Mouse (Mus musculus): ENCODE measurements around the gene Ncaph2.

Gene Ncaph2

DNA sequence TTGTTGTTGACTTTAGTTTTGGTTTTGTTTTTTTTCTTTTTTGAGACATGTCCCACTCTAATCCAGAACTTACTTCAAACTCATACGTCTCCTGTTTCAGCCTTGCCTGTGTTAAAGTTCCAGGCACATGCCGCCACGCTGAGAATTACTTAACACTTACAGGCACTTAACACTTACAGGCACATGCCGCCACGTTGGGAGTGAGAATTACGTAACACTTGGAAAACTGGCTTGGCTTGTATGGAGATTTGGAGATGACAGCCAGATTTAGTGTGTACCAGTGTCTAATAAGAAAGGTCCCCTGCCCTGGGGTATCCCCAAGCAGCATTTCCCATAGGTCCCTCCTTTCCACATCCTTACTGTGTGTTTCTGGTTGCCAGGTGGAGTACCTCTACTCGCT, 7.5 kb downstream of the Ncaph2 start:
- H3K36me3 ChIP-seq (ENCODE audit: control insufficient read depth, insufficient read depth, low read length, poor library complexity, severe bottlenecking) = peaks cover 11% of the 10 kb centered on the region
- H3K27me3 ChIP-seq (ENCODE audit: control insufficient read depth, insufficient read depth, low read length, poor library complexity, severe bottlenecking) = no peaks in the 10 kb centered on the region
- no peak for DNase-seq (ENCODE audit: low read depth, low spot score)

DNA sequence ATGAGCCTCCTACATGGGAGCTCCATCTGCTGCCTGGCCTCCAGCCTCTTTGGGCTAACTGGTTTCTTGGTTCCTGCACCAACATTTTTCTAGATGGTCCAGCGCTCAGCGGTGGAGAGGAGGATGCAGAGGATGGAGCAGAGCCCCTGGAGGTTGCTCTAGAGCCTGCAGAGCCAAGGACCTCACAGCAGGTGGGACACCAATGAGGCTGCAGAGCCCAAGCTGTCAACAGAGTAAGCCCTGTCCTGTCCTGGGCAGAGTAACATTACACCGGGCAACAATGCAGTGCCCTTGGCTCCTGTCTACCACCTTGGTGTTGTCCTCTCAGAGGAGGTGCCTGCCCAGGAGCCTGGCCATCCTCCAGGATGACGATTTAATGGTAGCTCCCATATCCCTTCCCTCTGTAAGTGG, 9.6 kb downstream of the Ncaph2 start:
- no peaks in the 10 kb centered on the region for H3K27me3 ChIP-seq (ENCODE audit: control insufficient read depth, insufficient read depth, low read length, poor library complexity, severe bottlenecking)
- H3K36me3 ChIP-seq (ENCODE audit: control insufficient read depth, insufficient read depth, low read length, poor library complexity, severe bottlenecking) = peaks cover 20% of the 10 kb centered on the region
- DNase-seq (ENCODE audit: low read depth, low spot score) = no peak

- no peak for DNase-seq (ENCODE audit: low read depth, low spot score)
Measured at GRCm38 (mm10) chr15:89372068-89372467, 16.5 kb downstream of the Ncaph2 start.

DNA sequence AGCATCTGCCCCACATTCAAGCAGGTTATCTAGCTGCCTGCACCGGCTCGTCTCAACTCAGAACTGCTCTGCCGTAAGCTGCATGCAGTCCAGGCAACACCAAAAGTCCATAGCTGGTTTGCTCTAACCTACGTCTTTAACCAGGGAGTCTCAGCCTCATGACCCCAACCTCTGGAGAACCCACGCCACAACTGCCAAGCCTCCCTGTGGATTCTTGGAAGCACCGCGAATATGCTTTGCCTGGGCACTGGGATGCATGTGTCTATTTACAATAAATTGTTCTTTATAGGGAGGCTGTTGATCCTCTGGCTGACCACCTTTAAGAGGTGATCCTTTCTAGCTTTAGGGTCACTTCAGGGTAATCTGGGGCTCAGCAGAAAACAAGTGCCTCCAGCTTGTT, 17.0 kb downstream of the Ncaph2 start:
- DNase-seq (ENCODE audit: low read depth, low spot score) = no peak
- Histone ChIP-seq H3K27me3 (ENCODE audit: control insufficient read depth, insufficient read depth, low read length, poor library complexity, severe bottlenecking) (no peaks in the 10 kb centered on the region), H3K36me3 (ENCODE audit: control insufficient read depth, insufficient read depth, low read length, poor library complexity, severe bottlenecking) (peaks cover 8% of the 10 kb centered on the region)

More at GRCm38 (mm10) chr15:89372068-89372467, 16.5 kb downstream of the Ncaph2 start:
- Histone ChIP-seq H3K27me3 (ENCODE audit: control insufficient read depth, insufficient read depth, low read length, poor library complexity, severe bottlenecking) (no peaks in the 10 kb centered on the region), H3K36me3 (ENCODE audit: control insufficient read depth, insufficient read depth, low read length, poor library complexity, severe bottlenecking) (peaks cover 8% of the 10 kb centered on the region)

DNA sequence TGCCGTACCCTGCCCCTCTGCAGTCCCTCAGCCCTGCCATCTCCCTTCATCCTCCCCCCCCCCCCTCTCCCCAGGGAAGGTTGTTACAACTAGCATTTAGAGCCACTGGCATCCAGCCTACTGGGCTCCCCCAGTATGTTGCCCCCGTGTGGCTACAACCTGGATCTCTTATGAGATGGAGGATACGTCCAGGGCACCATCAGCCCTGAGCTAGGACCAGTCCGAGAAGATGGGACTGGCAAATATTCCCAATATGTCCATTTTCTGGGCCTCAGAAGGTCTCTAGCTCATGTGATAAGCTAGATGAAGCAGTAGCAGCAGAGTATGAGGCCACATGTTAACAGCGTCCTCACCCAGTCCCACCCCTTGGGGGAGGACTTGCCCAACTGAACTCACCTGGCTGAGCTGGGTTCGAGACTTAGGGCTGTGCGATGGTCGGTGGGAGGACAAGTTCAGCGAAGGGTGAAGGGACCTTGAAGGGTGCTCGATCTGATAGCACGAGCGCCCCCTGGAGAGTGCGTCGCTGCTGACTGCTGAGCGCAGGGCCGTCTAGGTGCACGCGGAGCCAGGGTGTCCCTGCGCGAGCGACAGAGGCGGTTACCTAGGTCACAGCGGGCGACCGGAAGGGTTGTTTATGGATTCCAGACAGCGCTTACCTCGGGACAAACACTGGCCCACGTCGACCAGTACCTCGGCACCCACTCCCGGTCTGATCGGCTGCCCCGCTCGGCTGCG, 17.7 kb downstream of the Ncaph2 start:
- Histone ChIP-seq H3K36me3 (ENCODE audit: control insufficient read depth, insufficient read depth, low read length, poor library complexity, severe bottlenecking) (peaks cover 8% of the 10 kb centered on the region), H3K27me3 (ENCODE audit: control insufficient read depth, insufficient read depth, low read length, poor library complexity, severe bottlenecking) (no peaks in the 10 kb centered on the region)
- peak; percentile 94 for DNase-seq (ENCODE audit: low read depth, low spot score)

DNA sequence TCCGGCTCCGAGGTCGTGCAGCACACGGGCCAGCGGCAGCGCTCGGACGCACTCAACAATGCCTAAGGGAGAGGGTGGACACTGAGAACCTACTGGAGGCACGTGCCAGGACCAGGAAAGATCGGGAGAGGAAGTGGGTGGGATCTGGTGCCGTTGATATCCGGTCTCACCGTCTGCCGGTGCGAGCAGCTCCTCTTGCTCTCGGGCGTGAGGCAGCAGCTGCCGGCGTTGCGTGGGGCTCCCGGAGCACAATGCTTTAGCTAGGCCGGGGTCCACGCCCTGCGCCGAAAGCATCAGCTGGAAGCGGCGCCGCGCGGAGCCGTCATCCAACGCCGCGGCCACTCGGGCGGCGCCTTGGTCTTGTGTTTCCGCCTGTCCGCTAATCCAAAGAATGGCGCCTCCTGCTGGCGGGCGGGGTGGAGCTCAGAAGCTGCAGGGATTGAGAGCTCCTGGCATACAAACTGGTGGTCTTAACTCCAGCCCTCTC, 18.3 kb downstream of the Ncaph2 start, which contains the start of gene Sco2:
Gene Sco2 (minus strand): TSS at position 85 of the 487 bp plus-strand sequence.
- H3K36me3 ChIP-seq (ENCODE audit: control insufficient read depth, insufficient read depth, low read length, poor library complexity, severe bottlenecking) = peaks cover 8% of the 10 kb centered on the region
- peak; percentile 92 for DNase-seq (ENCODE audit: low read depth, low spot score)

DNA sequence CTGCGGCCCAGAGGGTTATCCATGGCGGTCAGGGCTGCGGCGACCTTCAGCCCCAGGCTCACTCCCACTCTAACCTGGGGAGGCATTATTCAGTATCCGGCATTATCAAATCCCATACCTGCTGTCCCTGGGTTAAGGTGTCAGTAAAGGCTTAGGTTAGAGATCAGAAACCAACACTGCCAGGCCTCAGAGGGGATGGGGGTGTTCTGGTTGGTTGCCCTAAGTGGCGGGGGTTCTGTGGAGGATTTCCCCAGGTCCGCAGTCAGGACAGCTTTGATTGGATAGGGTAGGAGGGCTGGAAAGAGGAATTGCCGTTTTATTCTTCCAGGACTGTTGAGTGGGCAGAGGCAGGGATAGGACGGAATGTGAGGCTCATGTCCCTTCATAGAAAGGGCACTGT, 18.8 kb downstream of the Ncaph2 start:
- Histone ChIP-seq H3K27me3 (ENCODE audit: control insufficient read depth, insufficient read depth, low read length, poor library complexity, severe bottlenecking) (no peaks in the 10 kb centered on the region), H3K36me3 (ENCODE audit: control insufficient read depth, insufficient read depth, low read length, poor library complexity, severe bottlenecking) (peaks cover 5% of the 10 kb centered on the region)
- no peak for DNase-seq (ENCODE audit: low read depth, low spot score)

More for the DNA sequence above, 18.3 kb downstream of the Ncaph2 start, which contains the start of gene Sco2:
- no peaks in the 10 kb centered on the region for H3K27me3 ChIP-seq (ENCODE audit: control insufficient read depth, insufficient read depth, low read length, poor library complexity, severe bottlenecking)

GRCm38 (mm10) chr15:89374801-89375534, 19.4 kb downstream of the Ncaph2 start:
- Histone ChIP-seq H3K27me3 (ENCODE audit: control insufficient read depth, insufficient read depth, low read length, poor library complexity, severe bottlenecking) (no peaks in the 10 kb centered on the region), H3K36me3 (ENCODE audit: control insufficient read depth, insufficient read depth, low read length, poor library complexity, severe bottlenecking) (peaks cover 2% of the 10 kb centered on the region; the same call in 1 of the 2 replicates)
- no peak for DNase-seq (ENCODE audit: low read depth, low spot score)

DNA sequence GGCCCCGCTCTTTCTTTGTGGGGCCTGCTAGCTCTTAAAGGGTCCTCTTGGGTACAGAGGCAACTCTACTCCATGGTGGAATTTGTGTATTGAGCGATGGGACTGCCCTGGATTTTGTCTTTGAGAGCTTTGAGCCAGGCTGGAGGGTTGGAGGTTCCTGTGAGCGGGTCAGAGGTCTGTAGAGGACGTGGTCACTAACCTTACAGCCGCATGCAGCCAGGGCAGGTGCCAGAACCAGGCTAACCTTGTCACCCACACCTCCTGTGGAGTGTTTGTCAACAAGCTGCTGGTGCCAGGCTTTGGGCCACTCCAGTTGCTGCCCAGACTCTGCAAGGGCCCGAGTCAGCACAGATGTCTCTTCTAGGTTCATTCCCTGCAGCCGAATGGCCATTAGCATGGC, 20.5 kb downstream of the Ncaph2 start:
- H3K36me3 ChIP-seq (ENCODE audit: control insufficient read depth, insufficient read depth, low read length, poor library complexity, severe bottlenecking) = no peaks in the 10 kb centered on the region
- no peak for DNase-seq (ENCODE audit: low read depth, low spot score)

GRCm38 (mm10) chr15:89376957-89377356, 21.4 kb downstream of the Ncaph2 start, which contains the start of gene Tymp:
Gene Tymp, minus strand, starts transcription at chr15:89377039.
- Histone ChIP-seq H3K36me3 (ENCODE audit: control insufficient read depth, insufficient read depth, low read length, poor library complexity, severe bottlenecking) (no peaks in the 10 kb centered on the region), H3K27me3 (ENCODE audit: control insufficient read depth, insufficient read depth, low read length, poor library complexity, severe bottlenecking) (no peaks in the 10 kb centered on the region)
- no peak for DNase-seq (ENCODE audit: low read depth, low spot score)

More for the DNA sequence above, 20.5 kb downstream of the Ncaph2 start:
- no peaks in the 10 kb centered on the region for H3K27me3 ChIP-seq (ENCODE audit: control insufficient read depth, insufficient read depth, low read length, poor library complexity, severe bottlenecking)

GRCm38 (mm10) chr15:89377362-89377761, 21.8 kb downstream of the Ncaph2 start:
- H3K27me3 ChIP-seq (ENCODE audit: control insufficient read depth, insufficient read depth, low read length, poor library complexity, severe bottlenecking) = no peaks in the 10 kb centered on the region
- DNase-seq (ENCODE audit: low read depth, low spot score) = no peak

GRCm38 (mm10) chr15:89377938-89378828, 22.7 kb downstream of the Ncaph2 start:
- H3K27me3 ChIP-seq (ENCODE audit: control insufficient read depth, insufficient read depth, low read length, poor library complexity, severe bottlenecking) = no peaks in the 10 kb centered on the region
- no peaks in the 10 kb centered on the region for H3K36me3 ChIP-seq (ENCODE audit: control insufficient read depth, insufficient read depth, low read length, poor library complexity, severe bottlenecking)
- no peak for DNase-seq (ENCODE audit: low read depth, low spot score)

More at GRCm38 (mm10) chr15:89377362-89377761, 21.8 kb downstream of the Ncaph2 start:
- H3K36me3 ChIP-seq (ENCODE audit: control insufficient read depth, insufficient read depth, low read length, poor library complexity, severe bottlenecking) = no peaks in the 10 kb centered on the region

- H3K27me3 ChIP-seq (ENCODE audit: control insufficient read depth, insufficient read depth, low read length, poor library complexity, severe bottlenecking) = no peaks in the 10 kb centered on the region
- no peak for DNase-seq (ENCODE audit: low read depth, low spot score)
- no peaks in the 10 kb centered on the region for H3K36me3 ChIP-seq (ENCODE audit: control insufficient read depth, insufficient read depth, low read length, poor library complexity, severe bottlenecking)
Measured at GRCm38 (mm10) chr15:89378831-89379401, 23.4 kb downstream of the Ncaph2 start, which contains the start of gene Odf3b. Gene Odf3b, minus strand, starts transcription at chr15:89379282.

DNA sequence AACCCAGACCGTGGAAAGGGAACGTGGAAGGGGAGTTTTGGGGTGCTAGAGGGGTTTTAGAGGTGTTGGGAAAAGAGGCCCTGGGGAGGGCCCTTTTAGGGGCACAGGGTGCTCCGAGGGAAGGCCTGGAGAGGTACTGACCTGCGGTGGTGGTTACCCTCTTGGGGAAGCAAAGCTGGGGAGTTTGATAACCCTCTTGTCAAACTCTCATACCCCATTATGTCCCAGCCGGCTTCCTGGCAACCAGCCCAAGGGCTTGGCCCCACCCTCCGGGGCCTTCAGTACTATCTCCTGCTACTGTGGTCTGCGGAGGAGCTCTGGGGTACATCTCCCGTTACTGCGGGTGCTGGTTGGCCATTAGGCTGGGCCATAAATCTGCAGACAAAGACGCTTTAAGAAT, 23.9 kb downstream of the Ncaph2 start:
- no peaks in the 10 kb centered on the region for H3K36me3 ChIP-seq (ENCODE audit: control insufficient read depth, insufficient read depth, low read length, poor library complexity, severe bottlenecking)
- no peaks in the 10 kb centered on the region for H3K27me3 ChIP-seq (ENCODE audit: control insufficient read depth, insufficient read depth, low read length, poor library complexity, severe bottlenecking)
- DNase-seq (ENCODE audit: low read depth, low spot score) = no peak
